Mouse (Mus musculus) lung, embryonic 16.5 days (tissue): ENCODE results near the gene Gabre. TPM values are rescaled to one million over a fixed set of nuclear protein-coding genes. Genes with fewer than 3 reads are reported as not detected.

Experiments used
- ATAC-seq: fragments of 200-750 bp; cut with Nextera tagmentation; 2 replicates; pipeline ENCODE4 v1.8.0; 2017; ENCODE audit warnings: low read depth, mild to moderate bottlenecking, moderate library complexity
- H3K27ac ChIP-seq: fragments of 300-500 bp; sonication (generic); 2 replicates; pipeline ENCODE4 v1.5.1; 2014; ENCODE audit warnings: mild to moderate bottlenecking, control low read depth, low read length
- H3K27me3 ChIP-seq: fragments of 300-500 bp; sonication (generic); 2 replicates; pipeline ENCODE4 v1.6.1; 2014; ENCODE audit warnings: low read depth, low read length, mixed read lengths; ENCODE audit not compliant: control insufficient read depth, insufficient read depth
- H3K36me3 ChIP-seq: fragments of 300-500 bp; sonication (generic); 2 replicates; pipeline ENCODE4 v1.6.1; 2014; ENCODE audit warnings: low read length; ENCODE audit not compliant: control insufficient read depth, insufficient read depth
- H3K4me1 ChIP-seq: fragments of 300-500 bp; sonication (generic); replicated peaks from 2 replicates; pipeline ENCODE4 v1.6.1; 2014; ENCODE audit warnings: low read length, mixed read lengths; ENCODE audit not compliant: control insufficient read depth, insufficient read depth
- H3K4me2 ChIP-seq: fragments of 300-500 bp; sonication (generic); 2 replicates; pipeline ENCODE4 v1.6.1; 2014; ENCODE audit warnings: low read depth, low read length, control low read depth
- H3K4me3 ChIP-seq: fragments of 300-500 bp; sonication (generic); 2 replicates; pipeline ENCODE4 v1.5.1; 2014; ENCODE audit warnings: mild to moderate bottlenecking, low read length, control low read depth
- H3K9ac ChIP-seq: fragments of 300-500 bp; sonication (generic); 2 replicates; pipeline ENCODE4 v1.6.1; 2014; ENCODE audit warnings: low read length, control low read depth
- H3K9me3 ChIP-seq: fragments of 300-500 bp; sonication (generic); 2 replicates; pipeline ENCODE4 v1.6.1; 2016; ENCODE audit warnings: low read length; ENCODE audit not compliant: control insufficient read depth
- WGBS: fragments of 180-500 bp; shearing (Covaris S2); extraction: QIAGEN DNeasy Blood & Tissue Kit; methylation state at CpG from one replicate; pipeline ENCODE4 v1.1.7; 2014; 5-methylcytosine and 5-hydroxymethylcytosine counted together
- microRNA counts: library from miRNA; unstranded; fragments of <30 nt; microRNA quantifications from one replicate; lab custom pipeline; 2016
- microRNA-seq: library from miRNA; unstranded; fragments of <30 nt; microRNA quantifications from one replicate; pipeline ENCODE4, GENCODE M21; 2016
- polyA plus RNA-seq: library from polyadenylated mRNA; unstranded; fragments of >200 nt; fragmentation: Nextera tagmentation; extraction: Ambion mirVana; gene quantifications from 2 replicates; pipeline ENCODE4 v1.2.1, GENCODE M21; 2015

Gabre gene
- polyA plus RNA-seq: 3.4 and 3.9 TPM in 2 replicates

DNA sequence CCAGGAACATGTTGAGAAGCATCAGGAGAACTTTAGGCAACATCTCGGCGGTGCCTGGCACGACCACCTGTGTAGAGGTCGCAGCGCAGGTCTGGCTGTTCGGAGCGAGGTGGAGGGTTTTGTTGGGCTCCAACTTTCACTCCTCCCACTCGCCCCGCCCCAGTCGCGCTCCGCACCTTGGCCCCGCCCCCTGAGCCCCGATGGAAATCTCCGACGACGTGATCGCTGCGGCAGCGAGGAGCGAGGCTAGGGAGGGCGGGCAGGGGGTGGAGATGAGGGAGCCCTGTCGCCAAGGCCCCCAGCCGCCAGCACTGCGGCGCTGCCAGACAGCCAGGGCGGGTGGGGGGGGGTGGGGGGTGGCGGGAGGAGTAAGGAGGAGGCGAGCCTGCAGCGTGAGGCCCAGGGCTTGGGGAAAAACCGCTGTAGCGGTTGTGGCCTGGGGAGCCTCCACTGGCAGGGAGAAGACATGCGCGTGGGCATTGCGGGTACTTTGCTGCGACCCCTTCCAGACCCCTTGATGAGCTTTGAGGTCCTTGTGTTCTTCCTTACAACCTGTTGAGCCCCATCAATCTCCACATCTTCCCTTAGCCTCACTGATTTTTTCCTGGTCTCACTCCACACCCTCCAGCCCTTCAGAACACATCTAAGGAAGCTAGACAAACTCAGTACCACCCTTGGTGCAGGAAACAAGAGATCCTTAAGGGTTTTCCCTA is at the start of gene Gabre:
Gene Gabre, minus strand, starts transcription at position 145 of the 713 bp plus-strand sequence.
- peak; percentile 88 for ATAC-seq
- Histone ChIP-seq H3K27me3 (no peaks in the 10 kb centered on the region), H3K27ac (no peak within 1 kb of the TSS), H3K36me3 (no peaks in the 10 kb centered on the region), H3K4me1 (no peaks in the 10 kb centered on the region), H3K4me3 (peak within 1 kb of the TSS; percentile 53), H3K9ac (peak within 1 kb of the TSS; percentile 66), H3K9me3 (no peaks in the 10 kb centered on the region), H3K4me2 (peak within 1 kb of the TSS; percentile 67)
- 8% methylated on average over 11 of the region's 36 CpGs for WGBS

DNA sequence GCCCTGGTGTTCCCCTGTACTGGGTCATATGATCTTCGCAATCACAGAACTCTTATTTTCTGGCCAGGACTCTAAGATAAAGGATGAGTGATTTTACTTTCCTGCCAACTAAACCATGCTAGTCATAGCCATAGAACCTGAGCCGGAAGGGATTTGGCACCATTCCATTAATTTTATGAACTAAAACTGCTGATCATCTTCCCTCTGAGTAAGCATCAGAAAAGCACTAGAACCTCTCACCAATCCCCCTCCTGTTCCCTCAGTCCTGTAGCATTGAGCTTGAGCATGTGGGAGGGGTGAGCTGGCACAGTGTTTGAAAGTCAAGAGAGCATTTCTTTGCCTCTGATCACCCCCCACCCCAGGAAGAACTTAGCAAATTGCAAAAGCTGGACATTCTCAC is 23.2 kb upstream of the Gabre start:
- Histone ChIP-seq H3K9me3 (no peaks in the 10 kb centered on the region), H3K9ac (no peak overlapping the region), H3K36me3 (no peaks in the 10 kb centered on the region), H3K27ac (no peak overlapping the region), H3K27me3 (no peaks in the 10 kb centered on the region), H3K4me2 (no peak overlapping the region), H3K4me1 (no peaks in the 10 kb centered on the region), H3K4me3 (no peak overlapping the region)
- WGBS: 68% methylated on average over 2 of the region's 2 CpGs
- no peak for ATAC-seq

DNA sequence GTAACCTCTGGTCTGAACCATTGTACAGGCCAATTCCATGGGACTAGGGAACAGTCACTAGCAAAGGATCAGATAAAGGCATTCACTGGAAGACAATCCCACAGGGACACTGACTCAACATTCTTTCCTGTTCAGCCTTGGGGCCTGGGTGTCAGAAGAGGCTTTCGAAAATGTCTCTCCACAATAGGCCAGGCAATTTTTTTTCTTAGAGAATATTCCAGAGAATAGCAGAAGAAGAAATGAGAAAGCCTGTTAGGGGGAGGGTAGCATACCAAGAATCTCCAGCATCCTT is 715 bp upstream of the Gabre start:
- Histone ChIP-seq H3K9me3 (no peaks in the 10 kb centered on the region), H3K27ac (no peak overlapping the region), H3K4me3 (peak overlapping the region; percentile 53; the same call in 1 of the 2 replicates), H3K27me3 (no peaks in the 10 kb centered on the region), H3K4me2 (peak overlapping the region; percentile 67), H3K9ac (no peak overlapping the region), H3K36me3 (no peaks in the 10 kb centered on the region), H3K4me1 (no peaks in the 10 kb centered on the region)
- ATAC-seq: no peak
- WGBS: 77% methylated on average over 1 of the region's 1 CpGs

DNA sequence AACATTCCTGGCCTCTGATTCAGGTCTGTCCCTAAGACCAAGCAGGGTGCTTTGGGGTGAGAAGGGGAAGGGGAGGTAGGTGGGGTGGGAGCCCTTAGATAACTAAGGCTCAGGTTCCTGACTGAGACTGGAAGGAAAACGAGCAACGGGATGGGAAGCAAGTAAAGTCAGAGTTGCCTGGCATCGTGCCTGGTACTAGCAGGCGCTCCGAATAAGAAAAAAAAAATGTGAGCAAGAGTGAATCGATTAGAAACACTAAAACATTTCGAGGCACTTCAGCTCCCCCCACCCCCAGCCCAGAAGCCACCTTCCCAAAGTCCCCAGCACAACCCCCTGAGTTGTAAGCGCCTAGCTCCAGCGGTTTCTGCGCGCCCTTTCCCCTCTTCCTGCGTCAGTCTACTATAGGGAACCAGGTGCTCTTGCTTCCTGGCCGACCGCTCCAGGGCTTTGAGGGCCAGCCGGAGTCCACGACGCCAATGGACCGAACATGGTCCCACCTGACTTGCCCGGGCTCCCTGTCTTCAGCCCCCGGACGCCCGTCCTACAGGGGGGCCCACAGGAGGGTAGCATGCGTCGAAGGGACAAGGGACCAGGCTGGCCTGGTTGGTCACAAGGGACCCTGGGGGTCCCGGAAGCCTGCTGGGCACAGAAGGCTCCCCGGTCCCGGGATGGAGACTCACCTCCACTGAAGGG is 491 bp downstream of the Gabre start:
- peak overlapping the region; percentile 66 for H3K9ac ChIP-seq
- no peaks in the 10 kb centered on the region for H3K4me1 ChIP-seq
- no peak overlapping the region for H3K27ac ChIP-seq
- WGBS: 21% methylated on average over 27 of the region's 27 CpGs
- no peaks in the 10 kb centered on the region for H3K36me3 ChIP-seq
- no peaks in the 10 kb centered on the region for H3K9me3 ChIP-seq
- peak overlapping the region; percentile 67 for H3K4me2 ChIP-seq
- H3K27me3 ChIP-seq: no peaks in the 10 kb centered on the region
- ATAC-seq: peak; percentile 68
- H3K4me3 ChIP-seq: peak overlapping the region; percentile 53

DNA sequence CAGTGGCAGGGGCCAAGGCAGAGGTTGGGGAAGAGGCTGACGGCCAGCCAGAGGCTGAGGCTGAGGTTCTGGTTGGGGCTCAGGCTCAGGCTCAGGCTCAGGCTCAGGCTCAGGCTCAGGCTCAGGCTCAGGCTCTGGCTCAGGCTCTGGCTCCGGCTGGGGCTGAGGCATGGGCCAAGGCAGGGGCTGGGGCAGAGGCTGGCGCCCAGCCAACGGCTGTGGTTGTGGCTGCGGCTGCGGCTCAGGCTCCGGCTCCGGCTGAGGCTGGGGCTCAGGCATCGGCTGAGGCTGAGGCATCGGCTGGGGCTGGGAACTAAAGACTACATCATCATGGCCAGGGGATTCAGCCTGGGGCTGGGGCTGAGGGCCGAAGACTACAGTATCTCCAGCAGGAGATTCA is 4.0 kb downstream of the Gabre start:
- 69% methylated on average over 10 of the region's 11 CpGs for WGBS
- no peaks in the 10 kb centered on the region for H3K36me3 ChIP-seq
- no peaks in the 10 kb centered on the region for H3K4me1 ChIP-seq
- ATAC-seq: no peak
- no peak overlapping the region for H3K4me3 ChIP-seq
- H3K27ac ChIP-seq: no peak overlapping the region
- H3K9me3 ChIP-seq: no peaks in the 10 kb centered on the region
- H3K9ac ChIP-seq: no peak overlapping the region
- no peaks in the 10 kb centered on the region for H3K27me3 ChIP-seq
- no peak overlapping the region for H3K4me2 ChIP-seq

DNA sequence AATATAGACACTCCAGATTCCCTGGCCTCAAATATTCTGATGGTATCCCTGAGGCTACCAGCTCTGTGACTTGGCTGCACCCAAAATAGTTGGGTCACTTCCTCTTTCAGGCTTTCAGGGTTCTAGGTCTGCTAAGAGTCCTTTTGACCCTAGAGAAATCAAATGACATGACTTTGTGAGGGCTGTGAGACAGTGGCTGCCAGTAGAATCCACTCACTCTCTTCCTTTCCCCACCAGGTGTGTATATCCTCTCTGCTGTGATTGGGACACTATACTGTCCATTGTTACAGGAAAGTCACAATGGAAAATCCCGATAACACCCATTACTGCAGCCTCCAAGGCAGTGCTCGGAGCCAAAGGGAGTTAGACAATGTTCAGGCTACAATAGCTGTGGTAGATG is 52.9 kb downstream of the Gabre start, which contains the start of gene Magea4:
Gene Magea4, plus strand, starts transcription at position 301 of the 400 bp plus-strand sequence.
- H3K4me3 ChIP-seq: no peak within 1 kb of the TSS
- H3K9me3 ChIP-seq: no peaks in the 10 kb centered on the region
- no peak for ATAC-seq
- H3K27me3 ChIP-seq: no peaks in the 10 kb centered on the region; the same call in 1 of the 2 replicates
- no peaks in the 10 kb centered on the region for H3K4me1 ChIP-seq
- H3K4me2 ChIP-seq: no peak within 1 kb of the TSS
- H3K36me3 ChIP-seq: no peaks in the 10 kb centered on the region
- no peak within 1 kb of the TSS for H3K27ac ChIP-seq
- no peak within 1 kb of the TSS for H3K9ac ChIP-seq
- 54% methylated on average over 2 of the region's 2 CpGs for WGBS

MicroRNAs within 50 kb of the gene (microRNA counts, 519-probe panel; counts per million panel counts)
- microRNA mmu-miR-224 (lab: Ali Mortazavi, UCI): 1,826 counts per million, percentile 30 among the panel's probes with 10 or more counts
- not detected for microRNA mmu-miR-452 (lab: Ali Mortazavi, UCI)

Small RNA genes within 50 kb of the gene (microRNA-seq; reads per million reads assigned to microRNA genes)
- 409 reads per million, percentile 67 among the genes with 10 or more reads in this experiment for gene Mir224
- 36.9 reads per million, percentile 38 among the genes with 10 or more reads in this experiment for gene Mir452

Other genes starting within 250 kb of the Gabre start
- gene Magea4, start 52.8 kb downstream of the Gabre start, polyA plus RNA-seq: not detected in 2 replicates
- not detected in 2 replicates for gene Magea10, start 112.1 kb upstream of the Gabre start, polyA plus RNA-seq